Mouse (Mus musculus) heart, adult 2 months (tissue): ENCODE results near the gene Fkbp1b. TPM values are rescaled to one million over a fixed set of nuclear protein-coding genes. Genes with fewer than 3 reads are reported as not detected.
"Not testable (repeated sequence)": the region's sequence is repeated elsewhere in the genome, so short reads cannot be mapped to it uniquely, and the experiment has no call there.

Experiments used
- DNase-seq, 2 experiments: peaks; one replicate each; pipeline ENCODE4 v3.0.0; 2021
- H3K27ac ChIP-seq: fragments of 200-600 bp; 2 replicates; pipeline ENCODE4 v1.8.1; 2022
- H3K27me3 ChIP-seq: fragments of 200-500 bp; 2 replicates; pipeline ENCODE4 v1.6.1; 2012; ENCODE audit warnings: mild to moderate bottlenecking, low read length, inconsistent platforms, mixed read lengths; ENCODE audit not compliant: control insufficient read depth, insufficient read depth
- H3K36me3 ChIP-seq: fragments of 200-500 bp; 2 replicates; pipeline ENCODE4 v1.6.1; 2012; ENCODE audit warnings: low read length, inconsistent platforms; ENCODE audit not compliant: control insufficient read depth, insufficient read depth
- H3K4me1 ChIP-seq: fragments of 200-500 bp; 2 replicates; pipeline ENCODE4 v1.6.1; 2011; ENCODE audit warnings: low read length; ENCODE audit not compliant: control insufficient read depth, insufficient read depth
- H3K4me3 ChIP-seq: fragments of 200-600 bp; 2 replicates; pipeline ENCODE4 v1.8.1; 2022
- H3K79me2 ChIP-seq: fragments of 200-500 bp; replicated peaks from 2 replicates; pipeline ENCODE4 v1.6.1; 2012; ENCODE audit warnings: mild to moderate bottlenecking, inconsistent platforms, low read length, moderate library complexity, mixed read lengths; ENCODE audit not compliant: control insufficient read depth, insufficient read depth
- H3K9ac ChIP-seq: fragments of 200-500 bp; 2 replicates; pipeline ENCODE4 v1.6.1; 2012; ENCODE audit warnings: low read depth, mild to moderate bottlenecking, control low read depth, inconsistent platforms, low read length, mixed read lengths
- CTCF ChIP-seq: fragments of 200-600 bp; IDR thresholded peaks from 2 replicates; pipeline ENCODE4 v1.8.1; 2022; ENCODE audit warnings: antibody characterized with exemption, mild to moderate bottlenecking, moderate library complexity
- EP300 ChIP-seq: fragments of 200-500 bp; IDR thresholded peaks from 2 replicates; pipeline ENCODE4 v1.6.1; 2011; ENCODE audit warnings: low read depth, low read length, control low read depth; ENCODE audit not compliant: insufficient read depth
- POLR2A ChIP-seq: fragments of 200-500 bp; IDR thresholded peaks from 2 replicates; pipeline ENCODE4 v1.6.1; 2011; ENCODE audit warnings: mild to moderate bottlenecking, low read depth, low read length, control low read depth; ENCODE audit not compliant: insufficient read depth
- WGBS: fragments of 180-500 bp; shearing (Covaris S2); methylation state at CpG from one replicate; pipeline ENCODE4 v1.1.7; 2018; 5-methylcytosine and 5-hydroxymethylcytosine counted together
- intact Hi-C: fragments of 180-260 bp; cut with DNase I; formaldehyde crosslinking; loops from one replicate; pipeline ENCODE4 v1.15.1; 2025
- long read RNA-seq: library from polyadenylated mRNA; stranded (forward); transcript quantifications from one replicate; pipeline ENCODE4 v2.0.0, GENCODE M21; 2021
- polyA plus RNA-seq: library from polyadenylated mRNA; depleted of rRNA; stranded (reverse); fragments of >200 nt; gene quantifications from 2 replicates; pipeline ENCODE4 v1.2.3, GENCODE M21; 2012; rRNA removed
- total RNA-seq, 2 experiments: library from RNA; stranded (reverse); gene quantifications; 2 replicates each; pipeline ENCODE4 v1.2.3; 2021

Gene Fkbp1b
- total RNA-seq: 1 to 10 TPM in 1 of 2 experiments, under 1 TPM in 1; 0.50 to 1.1 TPM
- polyA plus RNA-seq: 2.4 and 3.6 TPM in 2 replicates
- long read RNA-seq: 0 reads

DNA sequence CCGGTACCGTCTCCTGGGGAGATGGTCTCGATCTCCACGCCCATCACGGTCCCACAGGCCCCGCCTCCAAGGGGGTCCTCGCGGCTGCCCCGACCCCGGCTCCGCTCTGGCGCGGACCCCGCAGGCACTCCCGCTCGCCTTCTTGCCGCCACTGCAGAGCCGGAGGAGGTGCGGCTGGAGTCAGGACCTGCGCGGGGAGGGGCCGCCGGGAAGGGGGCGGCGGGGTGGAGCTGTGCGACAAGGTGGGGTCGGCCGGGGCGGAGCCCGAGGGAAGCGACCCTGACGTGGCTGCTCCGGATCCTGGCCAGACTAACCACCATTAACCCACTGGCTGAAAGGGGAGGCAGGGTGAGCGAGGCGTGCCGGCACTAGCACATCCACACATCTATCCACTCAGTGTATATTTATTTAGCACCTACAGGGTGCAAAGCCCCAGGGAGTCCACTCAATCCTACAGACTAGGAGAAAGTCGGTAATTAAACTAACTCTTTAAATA is at the start of gene Fkbp1b:
Gene Fkbp1b, minus strand, starts transcription at position 200 of the 496 bp plus-strand sequence.
- Histone ChIP-seq H3K27me3 (no peaks in the 10 kb centered on the region), H3K4me1 (peaks cover 2% of the 10 kb centered on the region), H3K4me3 (peak within 1 kb of the TSS; percentile 76), H3K27ac (peak within 1 kb of the TSS; percentile 44), H3K36me3 (no peaks in the 10 kb centered on the region), H3K79me2 (no peaks in the 10 kb centered on the region), H3K9ac (peak within 1 kb of the TSS; percentile 74)
- TF ChIP-seq POLR2A: 0 out of 2 replicates have a peak, but pooled peaks have one; percentile 16
- TF ChIP-seq EP300: no peak
- TF ChIP-seq CTCF: no peak
- DNase-seq: peak; percentile 71 to 72
- intact Hi-C loops: no loop called here
- under 1% methylated on average over 37 of the region's 37 CpGs for WGBS

DNA sequence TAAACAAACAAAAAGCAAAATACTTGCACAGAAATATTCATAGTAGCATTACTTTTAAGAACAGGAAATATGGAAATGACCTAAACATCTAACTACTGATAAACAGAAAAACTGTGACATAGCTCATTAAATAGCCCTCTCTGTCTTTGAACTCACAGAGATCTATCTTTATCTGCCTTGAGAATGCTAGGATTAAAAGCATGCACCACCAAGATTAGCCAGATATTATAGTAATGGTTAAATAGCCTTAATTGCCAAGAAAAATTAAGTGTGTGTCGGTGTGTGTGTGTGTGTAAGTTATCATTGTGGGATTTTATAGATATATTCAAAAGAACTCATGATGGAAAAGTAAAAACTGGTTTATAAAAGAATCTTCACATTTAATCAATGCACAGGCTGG is 48.5 kb upstream of the Fkbp1b start:
- Histone ChIP-seq H3K27me3 (no peaks in the 10 kb centered on the region), H3K36me3 (no peaks in the 10 kb centered on the region), H3K4me3 (no peak overlapping the region), H3K4me1 (no peaks in the 10 kb centered on the region; the same call in 1 of the 2 replicates), H3K9ac (no peak overlapping the region), H3K79me2 (no peaks in the 10 kb centered on the region), H3K27ac (no peak overlapping the region)
- intact Hi-C loops: no loop called here
- TF ChIP-seq EP300 (no peak), POLR2A (no peak), CTCF (no peak)
- 92% methylated on average over 1 of the region's 1 CpGs for whole genome bisulfite sequencing
- no peak for DNase-seq

GRCm38 (mm10) chr12:4889251-4889650 is 47.9 kb upstream of the Fkbp1b start:
- no peak overlapping the region for H3K4me3 ChIP-seq
- intact Hi-C loops: no loop called here
- no peaks in the 10 kb centered on the region for H3K36me3 ChIP-seq
- DNase-seq: no peak
- 72% methylated on average over 2 of the region's 2 CpGs for WGBS
- H3K4me1 ChIP-seq: no peaks in the 10 kb centered on the region; the same call in 1 of the 2 replicates
- H3K27me3 ChIP-seq: no peaks in the 10 kb centered on the region
- no peak overlapping the region for H3K9ac ChIP-seq
- H3K27ac ChIP-seq: no peak overlapping the region
- TF ChIP-seq POLR2A (no peak), CTCF (no peak), EP300 (no peak)
- H3K79me2 ChIP-seq: no peaks in the 10 kb centered on the region

DNA sequence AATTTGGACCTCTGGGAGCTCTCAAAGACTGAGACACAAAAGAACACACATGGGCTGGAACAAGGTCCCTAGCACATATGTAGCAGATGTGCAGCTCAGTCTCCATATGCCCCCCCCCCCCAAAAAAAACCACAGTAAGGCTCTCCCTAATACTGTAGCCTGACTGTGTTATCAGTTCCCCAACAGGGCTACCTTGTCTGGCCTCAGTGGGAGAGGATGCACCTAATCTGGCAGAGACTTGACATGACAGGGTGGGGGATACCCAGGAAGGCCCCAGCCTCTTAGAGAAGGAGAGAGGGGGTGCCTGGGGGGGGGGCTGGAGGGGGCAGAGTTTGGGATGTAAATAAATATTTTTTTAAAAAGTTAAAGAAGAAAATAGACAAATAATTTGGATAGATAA is 47.3 kb upstream of the Fkbp1b start:
- TF ChIP-seq POLR2A: no peak
- no peak for TF ChIP-seq CTCF
- no peak for TF ChIP-seq EP300
- Histone ChIP-seq H3K9ac (no peak overlapping the region), H3K4me3 (no peak overlapping the region), H3K27ac (no peak overlapping the region), H3K4me1 (no peaks in the 10 kb centered on the region; the same call in 1 of the 2 replicates), H3K27me3 (no peaks in the 10 kb centered on the region), H3K79me2 (no peaks in the 10 kb centered on the region), H3K36me3 (no peaks in the 10 kb centered on the region)
- intact Hi-C loops: no loop called here
- no peak for DNase-seq

DNA sequence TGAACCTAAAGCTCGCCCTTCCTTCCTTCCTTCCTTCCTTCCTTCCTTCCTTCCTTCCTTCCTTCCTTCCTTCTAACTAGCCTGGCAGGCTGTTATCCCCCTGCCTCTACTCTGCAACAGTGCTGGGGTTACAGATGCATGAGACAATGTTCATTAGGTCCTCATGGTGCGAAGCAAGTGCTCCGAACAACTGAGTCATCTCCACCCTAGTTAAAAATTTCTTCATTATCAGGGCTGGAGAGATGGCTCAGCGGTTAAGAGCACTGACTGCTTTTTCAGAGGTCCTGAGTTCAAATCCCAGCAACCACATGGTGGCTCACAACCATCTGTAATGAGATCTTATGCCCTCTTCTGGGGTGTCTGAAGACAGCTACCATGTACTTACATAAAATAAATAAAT is 45.2 kb upstream of the Fkbp1b start:
- intact Hi-C loops, H3K36me3 ChIP-seq, H3K4me1 ChIP-seq, H3K9ac ChIP-seq, H3K4me3 ChIP-seq, H3K27me3 ChIP-seq, H3K27ac ChIP-seq, DNase-seq, H3K79me2 ChIP-seq: not testable (repeated sequence)
- 95% methylated on average over 4 of the region's 4 CpGs for WGBS

DNA sequence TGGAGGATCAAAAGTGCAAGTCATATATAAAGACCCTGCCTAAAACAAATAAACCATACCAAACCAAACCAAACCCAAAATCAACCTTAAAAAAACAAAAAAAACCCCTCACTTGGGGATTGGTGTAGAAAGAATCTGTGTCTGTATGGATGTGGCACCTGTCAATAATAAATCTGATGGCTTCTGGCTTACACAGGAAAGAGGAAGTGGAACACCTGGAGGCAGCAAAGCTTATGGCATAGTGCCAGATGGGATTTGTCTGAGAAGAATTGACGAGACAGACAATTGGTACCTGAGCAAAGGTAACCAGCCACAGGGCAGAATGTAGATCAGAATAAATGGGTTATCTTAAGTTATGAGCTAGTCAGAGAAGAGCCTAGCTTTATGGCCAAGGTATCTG is 43.7 kb upstream of the Fkbp1b start:
- TF ChIP-seq EP300: no peak
- TF ChIP-seq POLR2A: no peak
- no peak for TF ChIP-seq CTCF
- WGBS: 50% methylated on average over 1 of the region's 1 CpGs
- Histone ChIP-seq H3K27me3 (no peaks in the 10 kb centered on the region), H3K79me2 (no peaks in the 10 kb centered on the region), H3K9ac (no peak overlapping the region), H3K4me1 (no peaks in the 10 kb centered on the region; the same call in 1 of the 2 replicates), H3K4me3 (no peak overlapping the region), H3K27ac (no peak overlapping the region), H3K36me3 (no peaks in the 10 kb centered on the region)
- intact Hi-C loops: no loop called here
- DNase-seq: no peak
